Mouse (Mus musculus): ENCODE data around the gene Cacna1d. TPM values are rescaled to one million over a fixed set of nuclear protein-coding genes. Genes with fewer than 3 reads are reported as not detected.

The Cacna1d gene
- polyA plus RNA-seq, 1 experiment from 2014 or later, result 0.36 TPM

- Histone ChIP-seq H3K27ac (ENCODE audit: low read depth) (no peak overlapping the region), H3K9me3 (ENCODE audit: low read length) (no peaks in the 10 kb centered on the region), H3K4me2 (ENCODE audit: low read depth, low read length) (no peak overlapping the region), H3K4me3 (ENCODE audit: low read depth, low read length) (no peak overlapping the region), H3K4me1 (ENCODE audit: insufficient read depth) (0 out of 2 replicates have a peak, but pooled peaks cover 9% of the 10 kb centered on the region), H3K27me3 (ENCODE audit: insufficient read depth, low read length) (no peaks in the 10 kb centered on the region), H3K36me3 (replicated peaks; ENCODE audit: insufficient read depth, low read length) (no peaks in the 10 kb centered on the region), H3K9ac (replicated peaks) (no peak overlapping the region)
- DNase-seq (no peak), ATAC-seq (no peak)
- no peak for TF ChIP-seq EP300 (IDR thresholded peaks at IDR 0.05; ENCODE audit: low read depth)
- TF ChIP-seq CTCF (IDR thresholded peaks at IDR 0.05; ENCODE audit: low read depth), result no peak
- WGBS (ENCODE audit: insufficient replicate concordance), result 88% methylated on average over 7 of the region's 7 CpGs
Observed at GRCm38 (mm10) chr14:30343740-30344139, 147.5 kb downstream of the Cacna1d start.

GRCm38 (mm10) chr14:30341825-30342590 is 149.2 kb downstream of the Cacna1d start:
- Histone ChIP-seq H3K36me3 (replicated peaks; ENCODE audit: insufficient read depth, low read length) (no peaks in the 10 kb centered on the region), H3K4me2 (ENCODE audit: low read depth, low read length) (peak overlapping the region; percentile 61), H3K9ac (replicated peaks) (no peak overlapping the region), H3K9me3 (ENCODE audit: low read length) (no peaks in the 10 kb centered on the region), H3K27ac (ENCODE audit: low read depth) (no peak overlapping the region), H3K4me1 (ENCODE audit: insufficient read depth) (0 out of 2 replicates have a peak, but pooled peaks cover 9% of the 10 kb centered on the region), H3K4me3 (ENCODE audit: low read depth, low read length) (0 out of 2 replicates have a peak overlapping the region, but pooled peaks have one; percentile 15), H3K27me3 (ENCODE audit: insufficient read depth, low read length) (no peaks in the 10 kb centered on the region)
- DNase-seq (no peak), ATAC-seq (peak; percentile 66)
- TF ChIP-seq CTCF (IDR thresholded peaks at IDR 0.05; ENCODE audit: low read depth), result no peak
- no peak for TF ChIP-seq EP300 (IDR thresholded peaks at IDR 0.05; ENCODE audit: low read depth)
- 68% methylated on average over 12 of the region's 12 CpGs for WGBS (ENCODE audit: insufficient replicate concordance)

GRCm38 (mm10) chr14:30340140-30340539 is 151.1 kb downstream of the Cacna1d start:
- Histone ChIP-seq H3K9me3 (ENCODE audit: low read length) (no peaks in the 10 kb centered on the region), H3K27me3 (ENCODE audit: insufficient read depth, low read length) (no peaks in the 10 kb centered on the region), H3K27ac (ENCODE audit: low read depth) (no peak overlapping the region), H3K9ac (replicated peaks) (no peak overlapping the region), H3K4me3 (ENCODE audit: low read depth, low read length) (no peak overlapping the region), H3K36me3 (replicated peaks; ENCODE audit: insufficient read depth, low read length) (no peaks in the 10 kb centered on the region), H3K4me1 (ENCODE audit: insufficient read depth) (0 out of 2 replicates have a peak, but pooled peaks cover 9% of the 10 kb centered on the region), H3K4me2 (ENCODE audit: low read depth, low read length) (no peak overlapping the region)
- DNase-seq, result no peak
- ATAC-seq, result no peak
- WGBS (ENCODE audit: insufficient replicate concordance), result 79% methylated on average over 3 of the region's 3 CpGs
- TF ChIP-seq CTCF (IDR thresholded peaks at IDR 0.05; ENCODE audit: low read depth) (no peak), EP300 (IDR thresholded peaks at IDR 0.05; ENCODE audit: low read depth) (no peak)

- H3K4me3 ChIP-seq (ENCODE audit: low read depth, low read length), result no peak overlapping the region
- no peaks in the 10 kb centered on the region for H3K36me3 ChIP-seq (replicated peaks; ENCODE audit: insufficient read depth, low read length)
- ATAC-seq (no peak), DNase-seq (no peak)
- no peak overlapping the region for H3K4me2 ChIP-seq (ENCODE audit: low read depth, low read length)
- H3K9me3 ChIP-seq (ENCODE audit: low read length), result no peaks in the 10 kb centered on the region
- H3K4me1 ChIP-seq (ENCODE audit: insufficient read depth), result no peaks in the 10 kb centered on the region
- no peak overlapping the region for H3K27ac ChIP-seq (ENCODE audit: low read depth)
- H3K9ac ChIP-seq (replicated peaks), result no peak overlapping the region
- WGBS (ENCODE audit: insufficient replicate concordance), result 67% methylated on average over 1 of the region's 1 CpGs
- TF ChIP-seq CTCF (IDR thresholded peaks at IDR 0.05; ENCODE audit: low read depth) (no peak), EP300 (IDR thresholded peaks at IDR 0.05; ENCODE audit: low read depth) (no peak)
- no peaks in the 10 kb centered on the region for H3K27me3 ChIP-seq (ENCODE audit: insufficient read depth, low read length)
Observed at GRCm38 (mm10) chr14:30331856-30332255, 159.4 kb downstream of the Cacna1d start.

- DNase-seq (no peak), ATAC-seq (no peak)
- Histone ChIP-seq H3K27me3 (ENCODE audit: insufficient read depth, low read length) (no peaks in the 10 kb centered on the region), H3K9ac (replicated peaks) (no peak overlapping the region), H3K4me3 (ENCODE audit: low read depth, low read length) (no peak overlapping the region), H3K27ac (ENCODE audit: low read depth) (no peak overlapping the region), H3K9me3 (ENCODE audit: low read length) (no peaks in the 10 kb centered on the region), H3K4me1 (ENCODE audit: insufficient read depth) (no peaks in the 10 kb centered on the region), H3K4me2 (ENCODE audit: low read depth, low read length) (no peak overlapping the region), H3K36me3 (replicated peaks; ENCODE audit: insufficient read depth, low read length) (no peaks in the 10 kb centered on the region)
- 70% methylated on average over 17 of the region's 17 CpGs for WGBS (ENCODE audit: insufficient replicate concordance)
- TF ChIP-seq EP300 (IDR thresholded peaks at IDR 0.05; ENCODE audit: low read depth), result no peak
- TF ChIP-seq CTCF (IDR thresholded peaks at IDR 0.05; ENCODE audit: low read depth), result no peak
Observed at GRCm38 (mm10) chr14:30330416-30331181, 160.7 kb downstream of the Cacna1d start.

GRCm38 (mm10) chr14:30329109-30329508 is 162.1 kb downstream of the Cacna1d start:
- Histone ChIP-seq H3K9me3 (ENCODE audit: low read length) (no peaks in the 10 kb centered on the region), H3K36me3 (replicated peaks; ENCODE audit: insufficient read depth, low read length) (no peaks in the 10 kb centered on the region), H3K27me3 (ENCODE audit: insufficient read depth, low read length) (no peaks in the 10 kb centered on the region), H3K4me1 (ENCODE audit: insufficient read depth) (no peaks in the 10 kb centered on the region), H3K27ac (ENCODE audit: low read depth) (no peak overlapping the region), H3K4me2 (ENCODE audit: low read depth, low read length) (no peak overlapping the region), H3K4me3 (ENCODE audit: low read depth, low read length) (no peak overlapping the region), H3K9ac (replicated peaks) (no peak overlapping the region)
- no peak for TF ChIP-seq CTCF (IDR thresholded peaks at IDR 0.05; ENCODE audit: low read depth)
- TF ChIP-seq EP300 (IDR thresholded peaks at IDR 0.05; ENCODE audit: low read depth), result no peak
- 69% methylated on average over 11 of the region's 11 CpGs for WGBS (ENCODE audit: insufficient replicate concordance)
- no peak for DNase-seq
- ATAC-seq, result no peak

Data from liver, postnatal 0 days (tissue).